Mouse (Mus musculus): ENCODE data around the gene Myom1.

Gene Myom1

GRCm38 (mm10) chr17:71057758-71058157 lies 55.3 kb downstream of the Myom1 start:
- no peak for DNase-seq (ENCODE audit: low spot score in 2 of 2)

DNA sequence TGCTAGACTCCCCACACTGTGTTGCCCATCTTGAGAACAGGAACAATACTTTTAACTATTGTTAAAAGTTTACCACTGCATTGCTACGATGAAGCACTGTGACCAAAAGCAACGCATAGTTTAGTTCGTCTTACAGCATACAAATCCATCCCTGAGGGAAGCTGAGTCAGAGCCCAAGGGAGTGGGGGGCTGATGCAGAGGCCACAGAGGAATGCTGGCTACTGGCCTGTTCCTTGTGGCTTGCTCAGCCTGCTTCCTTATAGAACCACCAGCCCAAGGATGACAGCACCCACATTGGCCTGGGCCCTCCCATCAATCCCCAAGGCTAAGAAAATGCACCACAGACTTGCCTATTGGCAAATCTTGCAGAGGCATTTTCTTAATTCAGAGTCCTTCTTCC lies 56.8 kb downstream of the Myom1 start:
- DNase-seq (ENCODE audit: low spot score in 2 of 2), result no peak

DNA sequence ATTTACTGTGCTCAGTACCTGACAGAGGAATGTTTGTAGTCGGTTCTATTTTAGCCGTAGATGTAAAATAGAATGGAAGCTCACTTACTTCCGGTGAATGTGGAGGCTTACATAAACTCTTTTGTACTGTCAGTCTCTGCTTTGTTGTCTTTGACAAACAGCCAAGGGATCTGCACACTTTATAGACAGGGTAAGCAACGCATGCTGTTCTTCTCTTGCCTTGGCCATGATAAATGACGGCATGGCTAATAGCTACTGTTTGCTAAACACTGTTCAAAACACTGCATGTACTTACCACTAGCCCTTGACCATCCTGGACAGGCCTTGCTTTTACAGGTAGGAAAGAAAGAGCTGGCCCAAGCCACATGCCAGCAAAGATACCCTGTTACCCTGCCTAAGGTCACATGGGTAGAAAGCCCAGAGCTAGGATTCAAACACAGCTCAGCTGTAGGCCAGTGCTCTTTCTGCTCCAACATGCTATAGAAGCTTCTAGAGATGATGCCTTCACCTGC lies 59.7 kb downstream of the Myom1 start:
- no peak for DNase-seq (ENCODE audit: low spot score in 2 of 2)

GRCm38 (mm10) chr17:71062870-71063602 lies 60.6 kb downstream of the Myom1 start:
- DNase-seq (ENCODE audit: low spot score in 2 of 2), result no peak

DNA sequence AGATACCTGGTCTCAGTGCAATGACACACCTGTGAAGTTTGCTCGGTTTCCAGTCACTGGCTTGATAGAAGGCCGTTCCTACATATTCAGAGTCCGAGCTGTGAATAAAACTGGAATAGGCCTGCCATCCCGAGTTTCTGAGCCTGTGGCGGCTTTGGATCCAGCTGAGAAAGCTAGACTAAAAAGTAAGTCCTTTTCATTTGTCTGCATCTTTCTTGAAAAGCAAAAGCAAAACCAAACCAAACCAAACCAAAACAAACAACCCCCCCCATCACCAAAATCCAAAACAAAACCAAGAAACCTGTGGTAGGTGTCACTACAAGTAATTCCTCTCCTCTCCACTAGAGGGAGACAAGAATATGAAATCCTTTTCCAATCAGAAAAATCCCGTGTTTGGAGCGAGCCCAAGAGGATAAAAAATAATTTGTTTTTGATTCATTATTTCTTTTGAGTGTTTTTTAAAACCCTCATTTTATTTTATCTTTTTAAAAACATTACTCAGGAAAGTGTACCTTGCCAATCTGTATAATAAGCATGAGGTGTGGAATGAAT lies 62.1 kb downstream of the Myom1 start:
- DNase-seq (ENCODE audit: low spot score in 2 of 2), result no peak

DNA sequence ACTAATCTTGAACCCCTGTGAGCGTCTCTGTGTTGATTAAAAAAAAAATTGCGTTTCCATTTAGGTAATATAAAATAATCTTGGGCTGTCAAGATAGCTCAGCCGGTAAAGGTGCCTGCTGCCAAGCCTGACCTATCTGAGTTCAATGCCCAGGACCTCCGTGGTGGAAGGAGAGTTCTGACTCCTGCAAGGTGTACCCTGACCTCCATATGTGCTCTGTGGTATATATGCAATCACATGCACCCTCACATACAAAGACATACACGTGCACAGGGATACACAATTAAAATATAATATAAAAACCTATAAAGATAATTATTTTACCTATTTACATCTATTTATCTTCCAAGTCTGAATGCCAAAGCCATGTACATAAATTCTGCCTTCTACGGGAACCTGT lies 62.7 kb downstream of the Myom1 start:
- DNase-seq (ENCODE audit: low spot score in 2 of 2), result no peak

- DNase-seq (ENCODE audit: low spot score in 2 of 2), result no peak
Measured at GRCm38 (mm10) chr17:71069176-71069575, 66.7 kb downstream of the Myom1 start.

GRCm38 (mm10) chr17:71071958-71072357 lies 69.5 kb downstream of the Myom1 start:
- DNase-seq (ENCODE audit: low spot score in 2 of 2), result no peak

GRCm38 (mm10) chr17:71074386-71074785 lies 72.0 kb downstream of the Myom1 start:
- DNase-seq (ENCODE audit: low spot score in 2 of 2), result no peak

DNA sequence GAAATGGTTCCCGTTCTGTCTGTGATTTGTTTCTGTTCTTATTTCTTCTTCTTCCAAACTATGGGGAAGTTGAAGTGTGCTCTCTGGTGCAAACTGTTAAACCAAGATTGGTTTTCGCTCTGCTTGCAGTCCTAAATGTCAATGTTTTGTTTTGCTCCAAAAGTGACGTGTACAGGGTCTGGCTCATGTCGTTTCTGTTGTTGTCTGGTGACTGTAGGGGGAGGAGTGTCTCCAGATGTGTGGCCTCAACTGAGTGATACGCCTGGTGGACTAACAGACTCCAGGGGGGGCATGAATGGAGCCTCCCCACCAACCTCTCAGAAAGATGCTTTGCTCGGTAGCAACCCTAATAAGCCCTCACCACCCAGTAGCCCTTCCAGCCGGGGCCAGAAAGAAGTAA lies 79.6 kb downstream of the Myom1 start:
- no peak for DNase-seq (ENCODE audit: low spot score in 2 of 2)

DNA sequence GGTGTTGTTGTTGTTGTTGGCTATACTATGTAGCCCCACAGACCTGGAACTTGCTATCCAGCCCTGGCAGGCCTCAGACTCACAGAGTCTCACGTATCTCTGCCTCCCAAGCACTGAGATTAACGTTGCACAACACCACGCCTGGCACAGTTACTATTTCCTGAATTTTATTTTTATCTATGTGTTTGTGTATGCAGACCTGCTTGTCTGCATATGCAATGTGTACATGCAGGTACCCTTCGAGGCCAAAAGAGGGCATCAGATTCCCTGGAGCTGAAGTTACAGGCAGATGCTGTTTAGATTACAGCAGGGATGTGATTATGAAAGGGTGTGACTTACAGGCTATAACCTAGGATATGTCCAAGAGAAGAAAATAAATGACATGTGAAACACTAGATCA lies 84.5 kb downstream of the Myom1 start:
- DNase-seq (ENCODE audit: low spot score in 2 of 2), result no peak

DNA sequence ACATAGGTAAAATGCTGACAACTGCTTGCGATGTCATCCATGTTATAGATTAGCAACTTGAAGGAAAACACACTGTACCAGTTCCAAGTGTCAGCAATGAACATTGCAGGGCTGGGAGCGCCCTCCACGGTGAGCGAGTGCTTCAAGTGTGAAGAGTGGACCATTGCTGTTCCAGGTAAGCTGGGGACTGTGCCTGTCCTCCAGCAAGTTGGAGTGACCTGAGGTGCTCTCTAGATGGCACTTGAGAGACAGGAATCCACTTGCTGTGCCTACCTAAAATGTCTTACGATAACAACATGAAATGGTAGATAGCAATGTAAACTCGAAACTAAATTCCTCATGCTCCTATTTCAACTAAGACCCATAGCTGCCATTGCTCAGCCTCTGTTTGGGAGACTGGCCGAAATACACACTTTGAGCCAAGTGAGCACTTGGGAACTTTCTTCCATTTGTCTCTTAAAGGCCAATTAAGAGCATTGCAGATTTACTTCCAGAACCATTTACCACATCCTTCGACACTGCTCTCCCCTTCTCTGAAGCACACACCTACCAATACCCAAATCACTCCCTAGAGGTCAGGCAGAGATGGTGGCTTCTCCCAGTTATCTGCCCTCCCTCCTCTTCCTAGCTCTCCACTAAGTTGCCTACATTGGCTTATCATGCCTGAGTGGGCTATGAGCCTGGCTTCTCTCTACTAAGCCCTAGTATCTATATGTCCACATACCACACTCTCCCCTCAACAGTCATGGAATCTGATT lies 85.1 kb downstream of the Myom1 start:
- DNase-seq (ENCODE audit: low spot score in 2 of 2), result no peak

GRCm38 (mm10) chr17:71088154-71088521 lies 85.7 kb downstream of the Myom1 start:
- DNase-seq (ENCODE audit: low spot score in 2 of 2), result no peak

- no peak for DNase-seq (ENCODE audit: low spot score in 2 of 2)
Measured at GRCm38 (mm10) chr17:71088991-71089434, 86.6 kb downstream of the Myom1 start.

GRCm38 (mm10) chr17:71089781-71090480 lies 87.5 kb downstream of the Myom1 start:
- no peak for DNase-seq (ENCODE audit: low spot score in 2 of 2)

- no peak for DNase-seq (ENCODE audit: low spot score in 2 of 2)
Measured at GRCm38 (mm10) chr17:71091024-71091423, 88.6 kb downstream of the Myom1 start.

GRCm38 (mm10) chr17:71092341-71092740 lies 89.9 kb downstream of the Myom1 start:
- no peak for DNase-seq (ENCODE audit: low spot score in 2 of 2)

- DNase-seq (ENCODE audit: low spot score in 2 of 2), result no peak
Measured at GRCm38 (mm10) chr17:71093793-71094192, 91.4 kb downstream of the Myom1 start.

GRCm38 (mm10) chr17:71094438-71094837 lies 92.0 kb downstream of the Myom1 start:
- no peak for DNase-seq (ENCODE audit: low spot score in 2 of 2)

GRCm38 (mm10) chr17:71096557-71097208 lies 94.2 kb downstream of the Myom1 start:
- DNase-seq (ENCODE audit: low spot score in 2 of 2), result no peak

DNA sequence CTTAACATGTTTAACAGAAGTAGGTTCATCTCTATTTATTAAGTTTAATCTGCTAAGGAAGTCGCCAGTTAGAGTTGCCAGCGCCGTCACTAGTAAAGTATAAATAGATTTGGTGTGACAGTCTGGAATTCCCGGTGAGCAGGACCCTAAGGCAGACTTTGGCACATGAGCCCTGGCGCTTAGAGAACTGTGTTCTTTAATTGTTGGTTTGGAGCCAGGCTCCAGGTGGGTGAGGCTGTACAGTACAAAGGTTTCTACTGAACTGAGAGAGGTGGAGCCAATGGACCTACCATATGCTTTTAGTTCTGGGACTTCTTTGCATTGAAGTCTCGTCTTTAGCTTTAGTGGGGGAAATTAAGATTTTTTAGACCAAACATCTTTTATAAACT lies 94.8 kb downstream of the Myom1 start:
- DNase-seq (ENCODE audit: low spot score in 2 of 2), result no peak

GRCm38 (mm10) chr17:71098606-71099005 lies 96.2 kb downstream of the Myom1 start:
- no peak for DNase-seq (ENCODE audit: low spot score in 2 of 2)

All from right cerebral cortex, postnatal 36 days (tissue).